Mouse (Mus musculus): ENCODE measurements around the gene Far2. TPM values are rescaled to one million over a fixed set of nuclear protein-coding genes. Genes with fewer than 3 reads are reported as not detected.

The Far2 gene
- polyA plus RNA-seq, 1 experiment = 0.14 TPM

DNA sequence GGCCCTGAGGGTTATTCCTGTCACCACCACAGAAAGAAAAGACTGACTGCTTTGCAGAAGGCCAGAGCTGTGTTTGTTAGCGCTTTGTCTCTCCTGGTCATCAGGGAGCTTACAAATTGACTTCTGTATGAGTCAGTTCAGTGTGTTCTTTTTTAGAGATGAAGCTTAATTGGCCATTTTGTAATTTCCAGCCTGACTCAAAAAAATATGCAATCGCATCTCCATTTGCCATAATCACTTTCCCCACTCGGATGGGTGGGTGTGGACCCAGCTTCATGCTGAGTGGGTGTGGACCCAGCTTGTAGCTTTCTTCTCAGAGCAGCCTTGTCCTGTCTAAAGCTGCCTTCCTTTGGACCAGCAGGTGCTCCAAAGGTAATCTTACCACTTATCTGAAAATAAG, 26.5 kb downstream of the Far2 start:
- Histone ChIP-seq H3K4me2 (ENCODE audit: low read depth) (no peak overlapping the region), H3K79me2 (ENCODE audit: control insufficient read depth, insufficient read depth) (no peaks in the 10 kb centered on the region), H3ac (ENCODE audit: control insufficient read depth, insufficient read length) (no peak overlapping the region), H3K4me3 (no peak overlapping the region), H3K36me3 (ENCODE audit: control insufficient read depth, insufficient read depth) (no peaks in the 10 kb centered on the region), H3K27me3 (ENCODE audit: control insufficient read depth, insufficient read depth, insufficient read length) (no peaks in the 10 kb centered on the region)
- TF ChIP-seq MYOG (IDR thresholded peaks at IDR 0.05; ENCODE audit: control insufficient read depth in 1 of 3, insufficient read depth in 1 of 3, insufficient read length in 2 of 3, low read depth in 2 of 3) (no peak), POLR2A (IDR thresholded peaks at IDR 0.05; ENCODE audit: insufficient read length, low read depth) (no peak), REST (IDR thresholded peaks at IDR 0.05; ENCODE audit: insufficient read depth, insufficient read length) (no peak), SRF (IDR thresholded peaks at IDR 0.05; ENCODE audit: control insufficient read depth, insufficient read length, low read depth) (no peak), POLR2AphosphoS2 (IDR thresholded peaks at IDR 0.05; ENCODE audit: insufficient read length, low read depth) (no peak), TCF12 (IDR thresholded peaks at IDR 0.05; ENCODE audit: insufficient read depth, poor library complexity, severe bottlenecking) (no peak), E2F4 (IDR thresholded peaks at IDR 0.05; ENCODE audit: insufficient read depth) (no peak), USF1 (IDR thresholded peaks at IDR 0.05; ENCODE audit: low read depth) (no peak), MYOD1 (IDR thresholded peaks at IDR 0.05; ENCODE audit: control insufficient read depth in 1 of 3, insufficient read length in 2 of 3, low read depth in 2 of 3) (no peak), CEBPB (IDR thresholded peaks at IDR 0.05; ENCODE audit: insufficient read depth, poor library complexity, severe bottlenecking) (no peak), TCF3 (IDR thresholded peaks at IDR 0.05; ENCODE audit: insufficient read length, low read depth) (no peak), MAX (IDR thresholded peaks at IDR 0.05; ENCODE audit: low read depth) (no peak)

DNA sequence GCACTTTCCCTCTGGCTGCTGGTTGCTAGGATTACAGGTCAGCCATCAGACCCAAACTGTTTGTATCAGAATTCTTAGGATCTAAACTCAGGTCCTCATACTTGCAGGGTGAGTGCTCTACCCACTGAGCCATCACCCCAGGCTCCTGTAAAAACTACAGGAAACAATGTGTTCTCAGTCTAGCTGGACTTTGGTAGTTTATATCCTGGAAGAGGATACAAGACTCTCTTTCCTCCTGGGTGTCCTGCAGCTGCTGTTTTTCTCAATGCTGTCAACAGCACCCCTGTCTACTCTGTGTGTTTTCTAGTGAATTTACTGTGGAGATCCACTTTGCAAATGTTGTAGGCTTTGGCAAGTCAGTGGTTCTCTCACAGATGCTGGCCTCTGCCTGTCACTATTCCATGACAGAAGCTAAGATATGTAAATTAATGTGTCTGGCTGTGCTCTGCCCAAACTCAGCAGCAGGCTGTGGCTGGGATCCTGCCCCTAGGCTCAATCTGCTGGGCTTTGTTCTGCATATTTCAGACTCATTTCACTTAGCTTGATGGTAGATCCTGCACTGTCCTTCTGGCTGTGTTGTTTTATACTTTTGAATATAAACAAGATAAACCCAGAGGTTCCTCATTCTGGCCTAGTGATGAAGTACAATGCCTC, 27.3 kb downstream of the Far2 start:
- Histone ChIP-seq H3ac (ENCODE audit: control insufficient read depth, insufficient read length) (no peak overlapping the region), H3K4me3 (no peak overlapping the region), H3K36me3 (ENCODE audit: control insufficient read depth, insufficient read depth) (no peaks in the 10 kb centered on the region), H3K4me2 (ENCODE audit: low read depth) (no peak overlapping the region), H3K79me2 (ENCODE audit: control insufficient read depth, insufficient read depth) (no peaks in the 10 kb centered on the region), H3K27me3 (ENCODE audit: control insufficient read depth, insufficient read depth, insufficient read length) (no peaks in the 10 kb centered on the region)
- no peak for TF ChIP-seq CEBPB (IDR thresholded peaks at IDR 0.05; ENCODE audit: insufficient read depth, poor library complexity, severe bottlenecking)
- no peak for TF ChIP-seq USF1 (IDR thresholded peaks at IDR 0.05; ENCODE audit: low read depth)
- no peak for TF ChIP-seq TCF3 (IDR thresholded peaks at IDR 0.05; ENCODE audit: insufficient read length, low read depth)
- no peak for TF ChIP-seq MYOD1 (IDR thresholded peaks at IDR 0.05; ENCODE audit: control insufficient read depth in 1 of 3, insufficient read length in 2 of 3, low read depth in 2 of 3)
- TF ChIP-seq REST (IDR thresholded peaks at IDR 0.05; ENCODE audit: insufficient read depth, insufficient read length) = no peak

GRCm38 (mm10) chr6:148083864-148084263, 36.8 kb downstream of the Far2 start:
- Histone ChIP-seq H3ac (ENCODE audit: control insufficient read depth, insufficient read length) (no peak overlapping the region), H3K79me2 (ENCODE audit: control insufficient read depth, insufficient read depth) (no peaks in the 10 kb centered on the region), H3K36me3 (ENCODE audit: control insufficient read depth, insufficient read depth) (no peaks in the 10 kb centered on the region), H3K27me3 (ENCODE audit: control insufficient read depth, insufficient read depth, insufficient read length) (no peaks in the 10 kb centered on the region), H3K4me2 (ENCODE audit: low read depth) (no peak overlapping the region), H3K4me3 (no peak overlapping the region)
- TF ChIP-seq MAX (IDR thresholded peaks at IDR 0.05; ENCODE audit: low read depth) = no peak
- TF ChIP-seq TCF3 (IDR thresholded peaks at IDR 0.05; ENCODE audit: insufficient read length, low read depth) = no peak
- TF ChIP-seq E2F4 (IDR thresholded peaks at IDR 0.05; ENCODE audit: insufficient read depth) = no peak
- no peak for TF ChIP-seq MYOD1 (IDR thresholded peaks at IDR 0.05; ENCODE audit: control insufficient read depth in 1 of 3, insufficient read length in 2 of 3, low read depth in 2 of 3)
- TF ChIP-seq POLR2AphosphoS2 (IDR thresholded peaks at IDR 0.05; ENCODE audit: insufficient read length, low read depth) = no peak
- no peak for TF ChIP-seq USF1 (IDR thresholded peaks at IDR 0.05; ENCODE audit: low read depth)
- no peak for TF ChIP-seq REST (IDR thresholded peaks at IDR 0.05; ENCODE audit: insufficient read depth, insufficient read length)
- no peak for TF ChIP-seq TCF12 (IDR thresholded peaks at IDR 0.05; ENCODE audit: insufficient read depth, poor library complexity, severe bottlenecking)

DNA sequence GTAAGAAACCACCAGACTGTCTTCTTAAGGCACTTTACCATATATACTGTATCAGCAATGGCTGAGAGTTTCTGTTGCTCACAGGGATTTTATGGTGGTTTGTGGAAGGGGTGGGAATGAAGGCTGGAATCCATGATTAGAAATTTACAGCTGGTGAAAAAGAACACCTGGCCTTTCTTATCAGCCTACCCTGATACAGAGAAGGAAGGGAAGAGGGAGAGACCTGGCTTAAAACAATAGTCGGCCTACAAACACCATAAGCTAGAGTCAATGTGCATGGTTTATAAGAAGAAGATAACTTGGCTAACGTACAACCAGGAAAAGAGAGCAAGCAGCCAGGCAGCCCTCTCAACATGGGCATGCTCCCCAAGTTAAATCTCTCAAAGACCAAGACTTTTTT, 37.3 kb downstream of the Far2 start:
- H3K36me3 ChIP-seq (ENCODE audit: control insufficient read depth, insufficient read depth) = no peaks in the 10 kb centered on the region
- no peaks in the 10 kb centered on the region for H3K27me3 ChIP-seq (ENCODE audit: control insufficient read depth, insufficient read depth, insufficient read length)
- no peak overlapping the region for H3K4me2 ChIP-seq (ENCODE audit: low read depth)
- no peaks in the 10 kb centered on the region for H3K79me2 ChIP-seq (ENCODE audit: control insufficient read depth, insufficient read depth)
- H3K4me3 ChIP-seq = no peak overlapping the region
- no peak overlapping the region for H3ac ChIP-seq (ENCODE audit: control insufficient read depth, insufficient read length)
- no peak for TF ChIP-seq E2F4 (IDR thresholded peaks at IDR 0.05; ENCODE audit: insufficient read depth)
- TF ChIP-seq TCF12 (IDR thresholded peaks at IDR 0.05; ENCODE audit: insufficient read depth, poor library complexity, severe bottlenecking) = no peak
- no peak for TF ChIP-seq MYOD1 (IDR thresholded peaks at IDR 0.05; ENCODE audit: control insufficient read depth in 1 of 3, insufficient read length in 2 of 3, low read depth in 2 of 3)
- TF ChIP-seq MYOG (IDR thresholded peaks at IDR 0.05; ENCODE audit: control insufficient read depth in 1 of 3, insufficient read depth in 1 of 3, insufficient read length in 2 of 3, low read depth in 2 of 3) = no peak
- TF ChIP-seq TCF3 (IDR thresholded peaks at IDR 0.05; ENCODE audit: insufficient read length, low read depth) = no peak
- no peak for TF ChIP-seq REST (IDR thresholded peaks at IDR 0.05; ENCODE audit: insufficient read depth, insufficient read length)
- TF ChIP-seq USF1 (IDR thresholded peaks at IDR 0.05; ENCODE audit: low read depth) = no peak
- TF ChIP-seq MAX (IDR thresholded peaks at IDR 0.05; ENCODE audit: low read depth) = no peak
- no peak for TF ChIP-seq SRF (IDR thresholded peaks at IDR 0.05; ENCODE audit: control insufficient read depth, insufficient read length, low read depth)
- TF ChIP-seq POLR2AphosphoS2 (IDR thresholded peaks at IDR 0.05; ENCODE audit: insufficient read length, low read depth) = no peak
- no peak for TF ChIP-seq POLR2A (IDR thresholded peaks at IDR 0.05; ENCODE audit: insufficient read length, low read depth)
- TF ChIP-seq CEBPB (IDR thresholded peaks at IDR 0.05; ENCODE audit: insufficient read depth, poor library complexity, severe bottlenecking) = no peak

DNA sequence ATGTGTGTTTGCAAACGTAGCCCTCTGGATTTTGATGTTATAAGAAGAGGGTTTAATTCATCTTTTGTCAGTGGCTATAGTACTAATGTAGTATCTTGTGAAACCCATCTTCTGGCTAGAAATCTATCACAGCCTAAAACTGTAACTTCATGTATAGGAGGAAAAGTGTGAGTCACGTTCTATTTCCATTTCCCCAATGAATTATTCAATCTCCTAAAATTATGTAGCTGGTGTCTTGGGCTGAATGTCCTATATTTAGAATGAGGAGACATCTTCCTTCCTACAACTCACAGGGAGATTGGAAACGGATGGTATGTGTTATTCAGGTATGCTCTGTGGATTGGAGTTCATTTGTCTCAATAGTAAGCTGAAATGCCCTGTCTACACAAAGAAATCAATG, 50.0 kb downstream of the Far2 start:
- Histone ChIP-seq H3K4me2 (ENCODE audit: low read depth) (no peak overlapping the region), H3ac (ENCODE audit: control insufficient read depth, insufficient read length) (no peak overlapping the region), H3K79me2 (ENCODE audit: control insufficient read depth, insufficient read depth) (no peaks in the 10 kb centered on the region), H3K27me3 (ENCODE audit: control insufficient read depth, insufficient read depth, insufficient read length) (no peaks in the 10 kb centered on the region), H3K4me3 (no peak overlapping the region), H3K36me3 (ENCODE audit: control insufficient read depth, insufficient read depth) (no peaks in the 10 kb centered on the region)
- TF ChIP-seq MYOG (IDR thresholded peaks at IDR 0.05; ENCODE audit: control insufficient read depth in 1 of 3, insufficient read depth in 1 of 3, insufficient read length in 2 of 3, low read depth in 2 of 3) (no peak), USF1 (IDR thresholded peaks at IDR 0.05; ENCODE audit: low read depth) (no peak), MYOD1 (IDR thresholded peaks at IDR 0.05; ENCODE audit: control insufficient read depth in 1 of 3, insufficient read length in 2 of 3, low read depth in 2 of 3) (no peak), REST (IDR thresholded peaks at IDR 0.05; ENCODE audit: insufficient read depth, insufficient read length) (no peak), MAX (IDR thresholded peaks at IDR 0.05; ENCODE audit: low read depth) (no peak), SRF (IDR thresholded peaks at IDR 0.05; ENCODE audit: control insufficient read depth, insufficient read length, low read depth) (no peak), TCF12 (IDR thresholded peaks at IDR 0.05; ENCODE audit: insufficient read depth, poor library complexity, severe bottlenecking) (no peak), CEBPB (IDR thresholded peaks at IDR 0.05; ENCODE audit: insufficient read depth, poor library complexity, severe bottlenecking) (no peak), TCF3 (IDR thresholded peaks at IDR 0.05; ENCODE audit: insufficient read length, low read depth) (no peak), POLR2AphosphoS2 (IDR thresholded peaks at IDR 0.05; ENCODE audit: insufficient read length, low read depth) (no peak)
